Mouse (Mus musculus) heart, adult 9 months (tissue): ENCODE measurements around the gene Col9a3.

Source experiments
- DNase-seq, 2 experiments: peaks; one replicate each; pipeline ENCODE4 v3.0.0; 2022; ENCODE audit warnings: low spot score in 2 of 2

Col9a3 gene

GRCm38 (mm10) chr2:180597490-180597889 lies at the start of gene Col9a3:
Col9a3 (plus strand) TSS chr2:180597790.
- DNase-seq: no peak

GRCm38 (mm10) chr2:180552340-180552739 lies 45.2 kb upstream of the Col9a3 start:
- no peak for DNase-seq

- DNase-seq: no peak
Observed at GRCm38 (mm10) chr2:180555219-180555618, 42.4 kb upstream of the Col9a3 start.

GRCm38 (mm10) chr2:180556470-180556869 lies 41.1 kb upstream of the Col9a3 start:
- DNase-seq: no peak

GRCm38 (mm10) chr2:180560245-180560644 lies 37.3 kb upstream of the Col9a3 start:
- DNase-seq: no peak

GRCm38 (mm10) chr2:180562146-180562545 lies 35.4 kb upstream of the Col9a3 start:
- no peak for DNase-seq

- DNase-seq: no peak
Observed at GRCm38 (mm10) chr2:180563296-180563695, 34.3 kb upstream of the Col9a3 start.

- no peak for DNase-seq
Observed at GRCm38 (mm10) chr2:180563841-180564240, 33.7 kb upstream of the Col9a3 start.

GRCm38 (mm10) chr2:180566240-180566913 lies 31.2 kb upstream of the Col9a3 start:
- DNase-seq: peak in 1 of 2 experiments; percentile 42

GRCm38 (mm10) chr2:180569028-180569643 lies 28.5 kb upstream of the Col9a3 start:
- DNase-seq: peak; percentile 74 to 76

GRCm38 (mm10) chr2:180576482-180576881 lies 21.1 kb upstream of the Col9a3 start:
- DNase-seq: no peak

- peak in 1 of 2 experiments; percentile 50 for DNase-seq
Observed at GRCm38 (mm10) chr2:180578686-180579085, 18.9 kb upstream of the Col9a3 start.

- peak in 1 of 2 experiments; percentile 29 for DNase-seq
Observed at GRCm38 (mm10) chr2:180581002-180581401, 16.6 kb upstream of the Col9a3 start, which contains the start of gene Mrgbp. Mrgbp (plus strand) TSS chr2:180581304.

- peak; percentile 94 to 95 for DNase-seq
Observed at GRCm38 (mm10) chr2:180582481-180583153, 15.0 kb upstream of the Col9a3 start.

GRCm38 (mm10) chr2:180583154-180583507 lies 14.5 kb upstream of the Col9a3 start:
- no peak for DNase-seq

GRCm38 (mm10) chr2:180588736-180589122 lies 8.9 kb upstream of the Col9a3 start:
- DNase-seq: no peak

- peak; percentile 86 to 87 for DNase-seq
Observed at GRCm38 (mm10) chr2:180589123-180589831, 8.3 kb upstream of the Col9a3 start, which contains the start of gene Ogfr. Ogfr (plus strand) TSS chr2:180589245.

GRCm38 (mm10) chr2:180598157-180598705 lies 641 bp downstream of the Col9a3 start:
- DNase-seq: no peak

GRCm38 (mm10) chr2:180600569-180601021 lies 3.0 kb downstream of the Col9a3 start:
- DNase-seq: no peak

- DNase-seq: no peak
Observed at GRCm38 (mm10) chr2:180604781-180605180, 7.2 kb downstream of the Col9a3 start.

- no peak for DNase-seq
Observed at GRCm38 (mm10) chr2:180610283-180610682, 12.7 kb downstream of the Col9a3 start.

- no peak for DNase-seq
Observed at GRCm38 (mm10) chr2:180611882-180612281, 14.3 kb downstream of the Col9a3 start.
